Mouse (Mus musculus): ENCODE measurements at regions not wholly inside any gene's neighbourhood (a gene's known extent, or its start where the extent isn't known, plus 50 kb on each side); places are given as distances from the start of the nearest gene placed in this dataset.

DNA sequence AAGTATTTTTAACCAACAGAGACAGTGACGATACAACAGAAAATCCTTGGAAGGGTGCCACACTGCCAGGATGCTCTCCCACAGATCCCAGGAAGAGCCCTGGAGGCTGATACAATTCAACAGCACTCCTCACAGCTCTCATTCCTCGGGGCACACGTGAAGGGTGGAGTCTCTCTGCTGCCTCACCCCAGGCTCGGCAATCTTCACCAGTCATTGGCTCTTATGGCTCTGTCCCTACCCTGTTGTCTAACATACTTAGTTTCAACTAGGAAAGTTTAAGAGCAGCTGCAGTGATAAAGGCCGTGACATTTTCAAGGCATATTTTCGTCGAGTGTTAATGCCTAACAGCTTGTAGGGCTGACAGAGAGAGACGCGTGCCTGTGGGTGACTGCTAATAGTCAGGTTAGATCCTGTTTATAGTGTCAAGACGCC, 238.8 kb downstream of the Rnf144a start:
- TF ChIP-seq CTCF (conservative IDR thresholded peaks at IDR 0.05; ENCODE audit: low read length) (no peak), POU5F1 (IDR thresholded peaks at IDR 0.05; ENCODE audit: borderline replicate concordance, low read length) (no peak), NANOG (IDR thresholded peaks at IDR 0.05; ENCODE audit: borderline replicate concordance, low read length) (no peak)
